Mouse (Mus musculus): ENCODE measurements around the gene Zap70.

Gene Zap70

GRCm38 (mm10) chr1:36830913-36831866, 69.6 kb downstream of the Zap70 start:
- DNase-seq (ENCODE audit: low read depth, low spot score), result peak; percentile 30

Measured in retina, adult 2 months (tissue).